ENCODE assay signal across 14 mouse cellular contexts in genomic region chr6:55420869-55421361, GRCm38 (mm10). TPM values are rescaled to one million over a fixed set of nuclear protein-coding genes. Genes with fewer than 3 reads are reported as not detected.
A peak's percentile ranks its signal among the peaks of the same experiment; 100 is the strongest.
DNase-seq lines count a peak whose midpoint lies in the region; ATAC-seq lines count a peak whose summit lies in the region.
"Had no signal": no experiment of that assay in that cellular context is flagged by ENCODE, and none has a peak within 500 bp of the region (broad histone marks: within the 10 kb centered on the region; RNA-seq: fewer than 3 reads in every experiment).

No protein-coding gene starts in this region.

- no peaks in the 10 kb centered on the region for H3K9me3 ChIP-seq in embryonic facial prominence, embryonic 14.5 days (ENCODE audit: control insufficient read depth, low read length)
- H3K9me3 ChIP-seq in hindbrain, embryonic 16.5 days (ENCODE audit: control insufficient read depth, low read length), result no peaks in the 10 kb centered on the region
- H3K9me3 ChIP-seq in neural tube, embryonic 13.5 days, result no peaks in the 10 kb centered on the region
- H3K9me3 ChIP-seq: liver, embryonic 15.5 days had no signal

- no peaks in the 10 kb centered on the region for H3K27me3 ChIP-seq in embryonic facial prominence, embryonic 14.5 days (replicated peaks; ENCODE audit: control insufficient read depth, insufficient read depth, low read length)
- no peaks in the 10 kb centered on the region for H3K27me3 ChIP-seq in hindbrain, embryonic 16.5 days (replicated peaks; ENCODE audit: control insufficient read depth, insufficient read depth, low read length)
- H3K27me3 ChIP-seq in neural tube, embryonic 13.5 days, result no peaks in the 10 kb centered on the region
- H3K27me3 ChIP-seq: liver, embryonic 15.5 days had no signal

- H3K27ac ChIP-seq in embryonic facial prominence, embryonic 14.5 days (replicated peaks; ENCODE audit: low read depth, low read length), result no peak overlapping the region
- H3K27ac ChIP-seq in hindbrain, embryonic 16.5 days (ENCODE audit: low read depth, low read length), result peak overlapping the region; percentile 69
- H3K27ac ChIP-seq in neural tube, embryonic 13.5 days (replicated peaks), result peak overlapping the region; percentile 66
- H3K27ac ChIP-seq: liver, embryonic 15.5 days had no signal

- no peak overlapping the region for H3K4me3 ChIP-seq in embryonic facial prominence, embryonic 14.5 days (ENCODE audit: low read depth, low read length)
- H3K4me3 ChIP-seq in hindbrain, embryonic 16.5 days (ENCODE audit: low read length), result no peak overlapping the region
- H3K4me3 ChIP-seq in neural tube, embryonic 13.5 days, result no peak overlapping the region
- H3K4me3 ChIP-seq: liver, embryonic 15.5 days had no signal

- 36% methylated on average over 1 of the region's 1 CpGs for WGBS in embryonic facial prominence, embryonic 14.5 days
- 0% methylated on average over 1 of the region's 1 CpGs for WGBS in hindbrain, embryonic 16.5 days
- WGBS in neural tube, embryonic 13.5 days, result 15% methylated on average over 1 of the region's 1 CpGs

- no peaks in the 10 kb centered on the region for H3K4me1 ChIP-seq in embryonic facial prominence, embryonic 14.5 days (ENCODE audit: control insufficient read depth, insufficient read depth, low read length)
- peaks cover 19% of the 10 kb centered on the region for H3K4me1 ChIP-seq in hindbrain, embryonic 16.5 days (ENCODE audit: control insufficient read depth, insufficient read depth, low read depth, low read length)
- peaks cover 28% of the 10 kb centered on the region for H3K4me1 ChIP-seq in neural tube, embryonic 13.5 days (replicated peaks)
- H3K4me1 ChIP-seq: liver, embryonic 15.5 days had no signal

- DNase-seq in retina, postnatal 1 day, result peak; percentile 58
- no peak for DNase-seq in retina, embryonic 14.5 days (ENCODE audit: low spot score)
- peak; percentile 17 for DNase-seq in embryonic facial prominence, embryonic 14.5 days (ENCODE audit: low spot score)
- no peak for DNase-seq in lung, postnatal 25 days (ENCODE audit: low spot score)
- DNase-seq in thymus, postnatal 14 days, result no peak
- no peak for DNase-seq in heart, postnatal 25 days (ENCODE audit: low spot score)
- DNase-seq: cerebellum, adult 18-20 months had no signal

- H3K4me2 ChIP-seq in embryonic facial prominence, embryonic 14.5 days (ENCODE audit: low read depth, low read length), result no peak overlapping the region
- H3K4me2 ChIP-seq in hindbrain, embryonic 16.5 days (ENCODE audit: low read length), result no peak overlapping the region
- H3K4me2 ChIP-seq in neural tube, embryonic 13.5 days, result no peak overlapping the region
- H3K4me2 ChIP-seq: liver, embryonic 15.5 days had no signal

- no peak for ATAC-seq in embryonic facial prominence, embryonic 14.5 days (ENCODE audit: low read depth)
- peak; percentile 84 for ATAC-seq in hindbrain, embryonic 16.5 days
- ATAC-seq in neural tube, embryonic 13.5 days (ENCODE audit: low read depth), result peak; percentile 74
- ATAC-seq: activated CD4-positive, CD25-positive, alpha-beta regulatory T cell, adult 4 months had no signal

- intact Hi-C loops in heart, postnatal 25 days (cut with DNase I), result no loop called here

- no peaks in the 10 kb centered on the region for H3K36me3 ChIP-seq in embryonic facial prominence, embryonic 14.5 days (ENCODE audit: control insufficient read depth, insufficient read depth, low read length)
- H3K36me3 ChIP-seq in hindbrain, embryonic 16.5 days (ENCODE audit: control insufficient read depth, insufficient read depth, low read length), result no peaks in the 10 kb centered on the region
- H3K36me3 ChIP-seq in neural tube, embryonic 13.5 days, result no peaks in the 10 kb centered on the region
- H3K36me3 ChIP-seq: liver, embryonic 15.5 days had no signal

- H3K9ac ChIP-seq in embryonic facial prominence, embryonic 14.5 days (ENCODE audit: low read depth, low read length), result no peak overlapping the region
- no peak overlapping the region for H3K9ac ChIP-seq in hindbrain, embryonic 16.5 days (ENCODE audit: low read depth, low read length)
- H3K9ac ChIP-seq in neural tube, embryonic 13.5 days, result no peak overlapping the region
- H3K9ac ChIP-seq: liver, embryonic 15.5 days had no signal

RNA-seq across cellular contexts. Expression of gene Adcyap1r1, which starts 30.9 kb away (rescaled TPM):
- 5.1 and 5.2 TPM in 2 replicates for polyA plus RNA-seq in embryonic facial prominence, embryonic 14.5 days (2014; fragmentation: Nextera tagmentation; extraction: Ambion mirVana)
- polyA plus RNA-seq in hindbrain, embryonic 16.5 days (2015; fragmentation: Nextera tagmentation; extraction: Ambion mirVana), result 67.1 and 74.8 TPM in 2 replicates
- polyA plus RNA-seq in neural tube, embryonic 13.5 days (2015; fragmentation: Nextera tagmentation; extraction: Ambion mirVana), result 40.5 and 43.9 TPM in 2 replicates
- total RNA-seq in heart, postnatal 25 days (2021), result 1 to 10 TPM; 5.1 to 5.4 TPM
- polyA plus RNA-seq: activated CD4-positive, CD25-positive, alpha-beta regulatory T cell, adult 4 months had no signal

RNA-seq across cellular contexts. Expression of gene Ghrhr, which starts 44.8 kb away (rescaled TPM):
- not detected in 2 replicates for polyA plus RNA-seq in embryonic facial prominence, embryonic 14.5 days (2014; fragmentation: Nextera tagmentation; extraction: Ambion mirVana)
- polyA plus RNA-seq in hindbrain, embryonic 16.5 days (2015; fragmentation: Nextera tagmentation; extraction: Ambion mirVana), result not detected in 2 replicates
- polyA plus RNA-seq in neural tube, embryonic 13.5 days (2015; fragmentation: Nextera tagmentation; extraction: Ambion mirVana), result not detected in 2 replicates
- total RNA-seq in heart, postnatal 25 days (2021), result not detected
- total RNA-seq: gastrocnemius, postnatal 4 days; layer of hippocampus, adult 18-20 months had no signal
- polyA plus RNA-seq: activated CD4-positive, CD25-positive, alpha-beta regulatory T cell, adult 4 months; spleen, adult 2 months had no signal

Comparison
In these comparisons a context has a peak if more than half of its experiments do, and no peak if none do; other contexts are left out.
1. DNase-seq: peak in retina, postnatal 1 day (single experiment) and embryonic facial prominence, embryonic 14.5 days (single experiment); none in retina, embryonic 14.5 days (single experiment), lung, postnatal 25 days (single experiment), thymus, postnatal 14 days (single experiment) and heart, postnatal 25 days (single experiment).